Mouse (Mus musculus) spleen, adult 2 months (tissue): ENCODE measurements around the gene 1700042G07Rik.

Experiments used
- CTCF ChIP-seq: fragments of 200-500 bp; IDR thresholded peaks from 2 replicates; pipeline ENCODE4 v1.5.1; 2011; ENCODE audit warnings: mild to moderate bottlenecking, inconsistent platforms; ENCODE audit not compliant: insufficient read depth, insufficient read length, insufficient replicate concordance; ENCODE audit errors: extremely low read depth
- POLR2A ChIP-seq: fragments of 200-500 bp; IDR thresholded peaks from 2 replicates; pipeline ENCODE4 v1.6.1; 2011; ENCODE audit warnings: low read depth, low read length, inconsistent platforms

- TF ChIP-seq POLR2A = no peak
- no peak for TF ChIP-seq CTCF
Observed at GRCm38 (mm10) chr4:116143317-116143811, 29.8 kb upstream of the 1700042G07Rik start.
